Mouse (Mus musculus): Measurements from ENCODE around the gene Trpm3.
"Not testable (repeated sequence)": the region's sequence is repeated elsewhere in the genome, so short reads cannot be mapped to it uniquely, and the experiment has no call there.

The Trpm3 gene

GRCm38 (mm10) chr19:22847696-22848095, 708.9 kb downstream of the Trpm3 start:
- DNase-seq (ENCODE audit: low read depth, low spot score) = no peak

GRCm38 (mm10) chr19:22848251-22848650, 709.4 kb downstream of the Trpm3 start:
- DNase-seq (ENCODE audit: low read depth, low spot score) = no peak

- DNase-seq (ENCODE audit: low read depth, low spot score) = no peak
Observed at GRCm38 (mm10) chr19:22848783-22849576, 710.1 kb downstream of the Trpm3 start.

GRCm38 (mm10) chr19:22851423-22851822, 712.6 kb downstream of the Trpm3 start:
- not testable (repeated sequence) for DNase-seq (ENCODE audit: low read depth, low spot score)

- DNase-seq (ENCODE audit: low read depth, low spot score) = no peak
Observed at GRCm38 (mm10) chr19:22859644-22860043, 720.8 kb downstream of the Trpm3 start.

- DNase-seq (ENCODE audit: low read depth, low spot score) = no peak
Observed at GRCm38 (mm10) chr19:22867456-22867855, 728.6 kb downstream of the Trpm3 start.

- DNase-seq (ENCODE audit: low read depth, low spot score) = no peak
Observed at GRCm38 (mm10) chr19:22869853-22870252, 731.0 kb downstream of the Trpm3 start.

- no peak for DNase-seq (ENCODE audit: low read depth, low spot score)
Observed at GRCm38 (mm10) chr19:22872456-22872855, 733.6 kb downstream of the Trpm3 start.

GRCm38 (mm10) chr19:22880199-22880598, 741.4 kb downstream of the Trpm3 start:
- no peak for DNase-seq (ENCODE audit: low read depth, low spot score)

GRCm38 (mm10) chr19:22882670-22883111, 743.8 kb downstream of the Trpm3 start:
- no peak for DNase-seq (ENCODE audit: low read depth, low spot score)

GRCm38 (mm10) chr19:22883154-22883553, 744.3 kb downstream of the Trpm3 start:
- no peak for DNase-seq (ENCODE audit: low read depth, low spot score)

- DNase-seq (ENCODE audit: low read depth, low spot score) = peak; percentile 43
Observed at GRCm38 (mm10) chr19:22883744-22884317, 745.0 kb downstream of the Trpm3 start.

- DNase-seq (ENCODE audit: low read depth, low spot score) = no peak
Observed at GRCm38 (mm10) chr19:22884357-22884756, 745.5 kb downstream of the Trpm3 start.

- no peak for DNase-seq (ENCODE audit: low read depth, low spot score)
Observed at GRCm38 (mm10) chr19:22885051-22885450, 746.2 kb downstream of the Trpm3 start.

- DNase-seq (ENCODE audit: low read depth, low spot score) = no peak
Observed at GRCm38 (mm10) chr19:22901892-22902291, 763.0 kb downstream of the Trpm3 start.

- DNase-seq (ENCODE audit: low read depth, low spot score) = no peak
Observed at GRCm38 (mm10) chr19:22902386-22902785, 763.5 kb downstream of the Trpm3 start.

GRCm38 (mm10) chr19:22905066-22905482, 766.2 kb downstream of the Trpm3 start:
- peak; percentile 19 for DNase-seq (ENCODE audit: low read depth, low spot score)

GRCm38 (mm10) chr19:22910686-22911085, 771.8 kb downstream of the Trpm3 start:
- DNase-seq (ENCODE audit: low read depth, low spot score) = no peak

- DNase-seq (ENCODE audit: low read depth, low spot score) = no peak
Observed at GRCm38 (mm10) chr19:22912971-22913370, 774.1 kb downstream of the Trpm3 start.

- peak; percentile 80 for DNase-seq (ENCODE audit: low read depth, low spot score)
Observed at GRCm38 (mm10) chr19:22915868-22916642, 777.2 kb downstream of the Trpm3 start.

- peak; percentile 56 for DNase-seq (ENCODE audit: low read depth, low spot score)
Observed at GRCm38 (mm10) chr19:22916643-22917344, 777.9 kb downstream of the Trpm3 start.

- DNase-seq (ENCODE audit: low read depth, low spot score) = no peak
Observed at GRCm38 (mm10) chr19:22917345-22917735, 778.5 kb downstream of the Trpm3 start.
